Mouse (Mus musculus) limb, embryonic 15.5 days (tissue): Measurements from ENCODE around the gene Olfr924. TPM values are rescaled to one million over a fixed set of nuclear protein-coding genes. Genes with fewer than 3 reads are reported as not detected.
"Not testable (repeated sequence)": the region's sequence is repeated elsewhere in the genome, so short reads cannot be mapped to it uniquely, and the experiment has no call there.

Source experiments
- ATAC-seq: fragments of 200-750 bp; cut with Nextera tagmentation; 2 replicates; pipeline ENCODE4 v1.8.0; 2017; ENCODE audit warnings: low read depth, moderate TSS enrichment; ENCODE audit not compliant: insufficient number of reproducible peaks, low FRiP score, low TSS enrichment
- H3K27ac ChIP-seq: fragments of 300-500 bp; sonication (generic); 2 replicates; pipeline ENCODE4 v1.5.1; 2015; ENCODE audit warnings: moderate library complexity, mild to moderate bottlenecking, inconsistent platforms
- H3K27me3 ChIP-seq: fragments of 300-500 bp; sonication (generic); 2 replicates; pipeline ENCODE4 v1.6.1; 2015; ENCODE audit warnings: inconsistent platforms
- H3K36me3 ChIP-seq: fragments of 300-500 bp; sonication (generic); 2 replicates; pipeline ENCODE4 v1.6.1; 2015; ENCODE audit warnings: inconsistent platforms
- H3K4me1 ChIP-seq: fragments of 300-500 bp; sonication (generic); 2 replicates; pipeline ENCODE4 v1.6.1; 2015; ENCODE audit warnings: inconsistent platforms
- H3K4me2 ChIP-seq: fragments of 300-500 bp; sonication (generic); 2 replicates; pipeline ENCODE4 v1.6.1; 2015; ENCODE audit warnings: mild to moderate bottlenecking, inconsistent platforms
- H3K4me3 ChIP-seq: fragments of 300-500 bp; sonication (generic); 2 replicates; pipeline ENCODE4 v1.5.1; 2015; ENCODE audit warnings: mild to moderate bottlenecking, inconsistent platforms
- H3K9ac ChIP-seq: fragments of 300-500 bp; sonication (generic); 2 replicates; pipeline ENCODE4 v1.6.1; 2015; ENCODE audit warnings: inconsistent platforms
- H3K9me3 ChIP-seq: fragments of 300-500 bp; sonication (generic); 2 replicates; pipeline ENCODE4 v1.6.1; 2016; ENCODE audit warnings: inconsistent platforms
- WGBS: fragments of 180-500 bp; shearing (Covaris S2); methylation state at CpG from one replicate; pipeline ENCODE4 v1.1.7; 2015; 5-methylcytosine and 5-hydroxymethylcytosine counted together
- polyA plus RNA-seq: library from polyadenylated mRNA; unstranded; fragments of >200 nt; fragmentation: Nextera tagmentation; extraction: Ambion mirVana; gene quantifications from 2 replicates; pipeline ENCODE4 v1.2.1, GENCODE M21; 2015

Gene Olfr924
- polyA plus RNA-seq = not detected in 2 replicates

GRCm38 (mm10) chr9:38844149-38844548 lies at the start of gene Olfr924:
Olfr924 (plus strand) TSS chr9:38844449.
- H3K4me2 ChIP-seq = no peak within 1 kb of the TSS
- no peaks in the 10 kb centered on the region for H3K27me3 ChIP-seq
- H3K9me3 ChIP-seq = no peaks in the 10 kb centered on the region
- ATAC-seq = no peak
- H3K27ac ChIP-seq = no peak within 1 kb of the TSS
- no peaks in the 10 kb centered on the region for H3K36me3 ChIP-seq
- H3K4me1 ChIP-seq = no peaks in the 10 kb centered on the region
- H3K4me3 ChIP-seq = no peak within 1 kb of the TSS
- WGBS = 81% methylated on average over 1 of the region's 1 CpGs
- no peak within 1 kb of the TSS for H3K9ac ChIP-seq

- Histone ChIP-seq H3K4me2 (no peak overlapping the region), H3K4me3 (no peak overlapping the region), H3K4me1 (no peaks in the 10 kb centered on the region), H3K27ac (no peak overlapping the region), H3K36me3 (no peaks in the 10 kb centered on the region), H3K9me3 (no peaks in the 10 kb centered on the region), H3K27me3 (no peaks in the 10 kb centered on the region), H3K9ac (no peak overlapping the region)
- ATAC-seq = no peak
Measured at GRCm38 (mm10) chr9:38805696-38806095, 38.6 kb upstream of the Olfr924 start.

- H3K27ac ChIP-seq = no peak within 1 kb of the TSS
- H3K27me3 ChIP-seq = no peaks in the 10 kb centered on the region
- WGBS = 58% methylated on average over 2 of the region's 2 CpGs
- H3K4me1 ChIP-seq = no peaks in the 10 kb centered on the region
- H3K36me3 ChIP-seq = no peaks in the 10 kb centered on the region
- ATAC-seq = no peak
- H3K9ac ChIP-seq = no peak within 1 kb of the TSS
- no peaks in the 10 kb centered on the region for H3K9me3 ChIP-seq
- H3K4me3 ChIP-seq = no peak within 1 kb of the TSS
- no peak within 1 kb of the TSS for H3K4me2 ChIP-seq
Measured at GRCm38 (mm10) chr9:38814314-38814713, 29.9 kb upstream of the Olfr924 start, which contains the start of gene Olfr922. Olfr922 (plus strand) TSS chr9:38814614.

- WGBS = 86% methylated on average over 1 of the region's 1 CpGs
- no peak overlapping the region for H3K27ac ChIP-seq
- no peaks in the 10 kb centered on the region for H3K36me3 ChIP-seq
- no peaks in the 10 kb centered on the region for H3K4me1 ChIP-seq
- no peaks in the 10 kb centered on the region for H3K27me3 ChIP-seq
- no peak for ATAC-seq
- H3K9me3 ChIP-seq = no peaks in the 10 kb centered on the region
- H3K9ac ChIP-seq = no peak overlapping the region
- H3K4me3 ChIP-seq = no peak overlapping the region
- no peak overlapping the region for H3K4me2 ChIP-seq
Measured at GRCm38 (mm10) chr9:38815458-38815986, 28.7 kb upstream of the Olfr924 start.

- Histone ChIP-seq H3K27me3 (no peaks in the 10 kb centered on the region), H3K4me1 (no peaks in the 10 kb centered on the region), H3K27ac (no peak within 1 kb of the TSS), H3K9ac (no peak within 1 kb of the TSS), H3K4me2 (no peak within 1 kb of the TSS), H3K4me3 (no peak within 1 kb of the TSS), H3K9me3 (no peaks in the 10 kb centered on the region), H3K36me3 (no peaks in the 10 kb centered on the region)
- ATAC-seq = no peak
- 84% methylated on average over 1 of the region's 1 CpGs for WGBS
Measured at GRCm38 (mm10) chr9:38826245-38826644, 18.0 kb upstream of the Olfr924 start, which contains the start of gene Olfr923. Olfr923 (plus strand) TSS chr9:38826545.

GRCm38 (mm10) chr9:38833027-38833426 lies 11.2 kb upstream of the Olfr924 start:
- no peak overlapping the region for H3K4me3 ChIP-seq
- H3K27ac ChIP-seq = no peak overlapping the region
- 72% methylated on average over 2 of the region's 2 CpGs for WGBS
- H3K4me1 ChIP-seq = no peaks in the 10 kb centered on the region
- no peak overlapping the region for H3K9ac ChIP-seq
- no peak for ATAC-seq
- H3K9me3 ChIP-seq = no peaks in the 10 kb centered on the region
- H3K36me3 ChIP-seq = no peaks in the 10 kb centered on the region
- H3K27me3 ChIP-seq = no peaks in the 10 kb centered on the region
- no peak overlapping the region for H3K4me2 ChIP-seq

GRCm38 (mm10) chr9:38854760-38855159 lies 10.5 kb downstream of the Olfr924 start, which contains the start of gene Olfr26:
Olfr26 (plus strand) TSS chr9:38855060.
- Histone ChIP-seq H3K4me2 (no peak within 1 kb of the TSS), H3K27ac (no peak within 1 kb of the TSS), H3K36me3 (no peaks in the 10 kb centered on the region), H3K4me1 (no peaks in the 10 kb centered on the region), H3K27me3 (no peaks in the 10 kb centered on the region), H3K4me3 (no peak within 1 kb of the TSS), H3K9me3 (no peaks in the 10 kb centered on the region), H3K9ac (no peak within 1 kb of the TSS)
- no peak for ATAC-seq

GRCm38 (mm10) chr9:38874880-38875279 lies 30.6 kb downstream of the Olfr924 start:
- H3K9ac ChIP-seq, H3K4me1 ChIP-seq, H3K36me3 ChIP-seq, H3K27ac ChIP-seq, H3K27me3 ChIP-seq, H3K9me3 ChIP-seq, H3K4me2 ChIP-seq, H3K4me3 ChIP-seq, ATAC-seq: not testable (repeated sequence)
- WGBS = 65% methylated on average over 2 of the region's 2 CpGs

GRCm38 (mm10) chr9:38876826-38877225 lies 32.6 kb downstream of the Olfr924 start, which contains the start of gene Olfr926:
Olfr926 (plus strand) TSS chr9:38877126.
- WGBS = 75% methylated on average over 2 of the region's 2 CpGs
- no peaks in the 10 kb centered on the region for H3K36me3 ChIP-seq
- H3K4me2 ChIP-seq = no peak within 1 kb of the TSS
- ATAC-seq = no peak
- no peaks in the 10 kb centered on the region for H3K27me3 ChIP-seq
- H3K27ac ChIP-seq = no peak within 1 kb of the TSS
- no peaks in the 10 kb centered on the region for H3K4me1 ChIP-seq
- H3K9ac ChIP-seq = no peak within 1 kb of the TSS
- H3K4me3 ChIP-seq = no peak within 1 kb of the TSS
- H3K9me3 ChIP-seq = no peaks in the 10 kb centered on the region

Other genes starting within 250 kb of the Olfr924 start
- gene Olfr914, start 239.3 kb upstream of the Olfr924 start, polyA plus RNA-seq = not detected in 2 replicates
- not detected in 2 replicates for gene Olfr916, start 184.6 kb upstream of the Olfr924 start, polyA plus RNA-seq
- not detected in 2 replicates for gene Olfr917, start 178.6 kb upstream of the Olfr924 start, polyA plus RNA-seq
- not detected in 2 replicates for gene Olfr918, start 169.8 kb upstream of the Olfr924 start, polyA plus RNA-seq
- not detected in 2 replicates for gene Olfr919, start 140.8 kb upstream of the Olfr924 start, polyA plus RNA-seq
- gene Vwa5a, start 126.2 kb upstream of the Olfr924 start, polyA plus RNA-seq = 29.6 and 31.1 TPM in 2 replicates
- gene Olfr920, start 92.2 kb upstream of the Olfr924 start, polyA plus RNA-seq = 0.05 TPM in 2 replicates
- gene Olfr921, start 71.4 kb upstream of the Olfr924 start, polyA plus RNA-seq = not detected in 2 replicates
- not detected in 2 replicates for gene Olfr922, start 29.8 kb upstream of the Olfr924 start, polyA plus RNA-seq
- gene Olfr923, start 17.9 kb upstream of the Olfr924 start, polyA plus RNA-seq = not detected in 2 replicates
- not detected in 2 replicates for gene Olfr26, start 10.6 kb downstream of the Olfr924 start, polyA plus RNA-seq
- gene Olfr926, start 32.7 kb downstream of the Olfr924 start, polyA plus RNA-seq = not detected in 2 replicates
- not detected in 2 replicates for gene Olfr930, start 85.4 kb downstream of the Olfr924 start, polyA plus RNA-seq
- gene Olfr933, start 127.9 kb downstream of the Olfr924 start, polyA plus RNA-seq = not detected in 2 replicates
- gene Olfr934, start 143.9 kb downstream of the Olfr924 start, polyA plus RNA-seq = not detected in 2 replicates
- gene Olfr935, start 155.2 kb downstream of the Olfr924 start, polyA plus RNA-seq = not detected in 2 replicates
- gene Olfr146, start 178.9 kb downstream of the Olfr924 start, polyA plus RNA-seq = not detected in 2 replicates
- gene Olfr937, start 220.5 kb downstream of the Olfr924 start, polyA plus RNA-seq = not detected in 2 replicates
- not detected in 2 replicates for gene Olfr938, start 234.4 kb downstream of the Olfr924 start, polyA plus RNA-seq